Mouse (Mus musculus) testis, postnatal 10 days (tissue): Measurements from ENCODE around the gene Cog5.

Experiments
- DNase-seq: peaks from one replicate; pipeline ENCODE4 v3.0.0; 2021; ENCODE audit warnings: low spot score

The Cog5 gene

DNA sequence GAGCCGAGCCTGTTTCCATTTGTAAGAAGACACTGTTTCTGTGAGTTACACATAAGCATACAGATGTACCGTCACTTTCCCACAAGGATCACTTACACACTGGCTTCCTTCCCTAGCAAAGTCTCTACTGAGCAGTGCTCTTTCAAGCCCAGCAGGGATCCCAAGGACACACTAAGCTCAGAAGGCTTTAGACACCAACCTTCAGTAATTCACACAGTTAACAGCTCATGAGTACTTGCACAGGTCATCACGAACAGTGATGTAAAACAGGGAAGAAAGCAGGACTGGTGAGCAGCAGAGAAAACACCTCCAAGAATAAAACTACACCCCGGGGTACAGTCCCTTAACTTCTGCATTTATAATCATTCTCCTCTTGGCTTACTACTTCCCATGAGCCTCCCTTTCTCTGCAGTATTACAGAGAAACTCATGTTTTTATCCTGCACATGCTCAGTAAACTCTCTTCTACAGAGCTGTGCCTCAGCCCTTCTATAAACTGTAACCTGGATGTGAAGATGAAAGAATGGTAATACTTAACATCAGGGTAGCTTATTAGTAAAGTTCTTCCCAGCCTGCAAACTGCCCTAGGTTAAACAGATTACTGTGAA lies 283.8 kb downstream of the Cog5 start:
- DNase-seq: no peak

DNA sequence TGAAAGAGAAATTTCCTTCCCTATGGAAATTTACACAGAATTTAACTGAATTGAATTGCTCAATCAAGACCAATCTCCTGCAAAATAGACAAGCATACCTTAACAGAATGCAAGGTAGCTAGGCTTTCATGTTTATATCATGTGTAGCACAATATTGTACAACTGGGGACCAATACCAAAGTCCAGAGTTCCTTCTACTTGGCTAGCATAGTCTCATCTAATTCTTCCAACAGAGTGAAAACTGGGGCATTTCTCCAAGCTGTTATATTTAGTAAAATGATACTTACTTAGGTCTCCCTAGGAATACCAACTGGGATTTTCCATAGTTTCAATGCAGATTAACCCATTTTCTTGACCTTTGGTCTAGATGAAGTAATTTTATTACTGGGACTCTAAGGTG lies 284.4 kb downstream of the Cog5 start:
- DNase-seq: no peak

DNA sequence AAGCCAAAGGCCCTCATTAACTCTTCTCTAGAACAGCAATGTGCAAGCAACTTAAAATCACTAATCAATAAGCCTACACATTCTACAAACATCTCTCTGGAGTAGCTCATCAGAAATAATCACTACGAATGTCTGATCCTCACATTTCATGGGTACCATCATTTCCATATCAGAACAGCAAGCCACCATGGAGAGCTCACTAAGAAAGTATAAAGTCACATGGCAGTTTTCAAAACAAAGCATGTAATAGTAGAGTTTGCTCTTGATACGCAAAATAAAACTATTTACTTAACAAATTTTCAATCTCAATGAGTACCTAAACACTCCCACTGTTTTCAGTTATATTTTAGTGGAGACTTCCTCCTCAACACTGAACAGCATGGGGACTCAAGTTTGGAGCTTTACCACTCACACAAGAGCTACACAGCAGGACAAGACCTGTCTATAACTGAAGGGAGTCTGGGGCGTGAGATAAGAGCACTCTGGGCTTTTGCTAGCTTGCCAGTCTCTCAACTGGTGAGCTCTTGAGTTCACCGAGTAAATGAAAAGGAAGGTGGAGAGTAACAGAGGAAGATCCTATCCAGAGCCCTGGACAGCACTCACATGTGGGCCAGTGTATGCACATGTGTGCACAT lies 288.5 kb downstream of the Cog5 start:
- no peak for DNase-seq

DNA sequence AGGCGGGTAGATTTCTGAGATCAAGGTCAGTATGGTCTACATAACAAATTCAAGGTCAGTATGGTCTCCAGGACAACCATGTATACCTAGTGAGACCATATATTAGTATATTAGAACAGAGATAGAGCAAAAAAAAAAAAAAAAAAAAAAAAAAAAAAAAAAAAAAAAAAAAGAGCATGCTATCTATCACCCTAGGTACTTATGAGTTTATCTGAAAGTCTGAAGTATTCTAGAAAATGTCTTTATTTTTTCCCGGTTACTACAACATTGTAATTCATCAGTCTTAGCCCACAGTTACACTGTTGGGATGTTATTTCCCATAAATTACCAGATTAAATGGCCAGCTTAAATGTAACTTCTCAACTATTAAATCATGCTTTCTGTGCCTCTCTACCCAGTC lies 289.7 kb downstream of the Cog5 start:
- DNase-seq: no peak

DNA sequence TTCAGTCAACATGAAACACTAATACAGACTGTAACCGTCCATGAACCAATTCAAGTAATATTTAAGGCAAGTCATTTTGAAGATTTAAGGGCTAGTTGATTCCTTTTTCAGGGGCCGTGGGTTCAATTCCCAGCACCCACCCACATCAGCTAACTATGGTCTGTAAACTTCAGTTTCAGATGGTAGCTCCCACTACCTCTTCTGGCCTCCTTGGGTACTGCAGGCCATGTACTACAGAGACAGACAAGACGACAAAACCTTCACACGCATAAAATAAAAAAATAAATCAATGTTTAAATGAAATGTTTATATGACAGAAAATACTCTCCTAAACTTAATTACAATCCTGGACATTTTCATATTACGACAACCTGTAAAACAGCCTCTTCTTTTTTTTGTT lies 292.8 kb downstream of the Cog5 start:
- no peak for DNase-seq

DNA sequence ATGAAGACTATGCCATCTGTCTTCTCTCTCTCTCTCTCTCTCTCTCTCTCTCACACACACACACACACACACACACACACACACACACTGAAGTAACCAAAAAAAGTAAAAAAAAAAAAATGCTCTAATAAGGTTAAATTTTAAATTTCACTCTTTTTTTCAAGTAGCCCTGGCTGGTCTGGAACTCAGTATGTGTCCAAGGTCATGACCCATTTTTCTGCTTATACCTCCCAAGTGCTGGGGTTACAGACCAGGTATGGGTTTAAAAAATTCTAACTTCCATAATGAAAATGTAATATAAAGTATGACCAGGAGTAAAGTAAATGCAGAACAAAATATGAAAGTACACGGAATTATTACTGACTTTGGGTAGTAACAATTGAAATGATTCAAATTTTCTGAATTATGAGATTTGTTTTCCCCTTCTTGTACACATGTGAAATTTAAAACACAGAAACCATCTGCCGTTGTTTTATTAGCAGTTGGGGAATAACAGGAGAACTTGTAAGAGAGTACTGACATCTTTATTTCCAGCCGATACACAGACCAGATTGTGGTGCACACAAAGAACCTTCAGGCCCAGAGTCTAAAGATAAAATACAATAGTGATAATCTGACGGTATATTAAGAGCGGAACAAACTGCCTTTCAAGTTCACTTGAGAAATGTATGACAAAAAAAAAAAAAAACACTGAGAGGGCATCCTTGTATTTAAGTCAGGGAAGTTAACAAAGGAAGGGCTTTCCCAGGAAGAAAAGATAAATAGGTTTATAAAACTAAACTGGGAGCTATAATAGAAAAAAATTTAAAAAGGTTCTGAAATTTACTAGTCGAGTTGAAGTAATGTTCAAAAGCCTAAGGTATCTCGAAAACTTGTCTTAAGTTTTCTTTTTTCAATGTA lies 293.7 kb downstream of the Cog5 start:
- no peak for DNase-seq

DNA sequence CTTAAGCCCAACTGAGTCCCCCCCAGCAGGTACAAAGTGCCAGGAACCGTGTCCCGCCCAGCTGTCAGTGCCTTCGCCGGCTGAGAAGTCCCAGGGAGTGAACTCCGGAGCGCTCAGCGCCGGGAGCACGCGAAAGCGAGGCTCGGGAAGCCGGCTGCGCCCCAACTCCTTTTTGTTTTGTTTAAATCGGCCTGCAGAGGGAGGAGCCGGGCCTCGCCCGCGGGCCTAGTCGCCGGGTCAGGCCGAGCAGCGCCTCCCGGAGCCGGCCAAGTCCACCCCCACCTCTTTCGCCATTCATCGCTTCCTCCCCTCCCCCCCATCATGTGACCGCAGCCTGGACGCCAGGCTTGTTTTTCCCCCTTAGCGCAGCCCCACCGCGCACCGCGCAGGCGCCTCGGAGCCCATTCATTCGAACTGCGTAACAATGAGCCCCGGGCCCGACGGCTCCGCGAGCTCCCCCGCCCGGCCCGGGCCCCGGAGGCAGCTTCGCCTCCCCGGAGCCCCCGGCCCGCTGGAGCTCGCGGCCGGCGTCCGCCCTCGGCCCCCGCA lies 294.6 kb downstream of the Cog5 start:
- DNase-seq: peak; percentile 96

DNA sequence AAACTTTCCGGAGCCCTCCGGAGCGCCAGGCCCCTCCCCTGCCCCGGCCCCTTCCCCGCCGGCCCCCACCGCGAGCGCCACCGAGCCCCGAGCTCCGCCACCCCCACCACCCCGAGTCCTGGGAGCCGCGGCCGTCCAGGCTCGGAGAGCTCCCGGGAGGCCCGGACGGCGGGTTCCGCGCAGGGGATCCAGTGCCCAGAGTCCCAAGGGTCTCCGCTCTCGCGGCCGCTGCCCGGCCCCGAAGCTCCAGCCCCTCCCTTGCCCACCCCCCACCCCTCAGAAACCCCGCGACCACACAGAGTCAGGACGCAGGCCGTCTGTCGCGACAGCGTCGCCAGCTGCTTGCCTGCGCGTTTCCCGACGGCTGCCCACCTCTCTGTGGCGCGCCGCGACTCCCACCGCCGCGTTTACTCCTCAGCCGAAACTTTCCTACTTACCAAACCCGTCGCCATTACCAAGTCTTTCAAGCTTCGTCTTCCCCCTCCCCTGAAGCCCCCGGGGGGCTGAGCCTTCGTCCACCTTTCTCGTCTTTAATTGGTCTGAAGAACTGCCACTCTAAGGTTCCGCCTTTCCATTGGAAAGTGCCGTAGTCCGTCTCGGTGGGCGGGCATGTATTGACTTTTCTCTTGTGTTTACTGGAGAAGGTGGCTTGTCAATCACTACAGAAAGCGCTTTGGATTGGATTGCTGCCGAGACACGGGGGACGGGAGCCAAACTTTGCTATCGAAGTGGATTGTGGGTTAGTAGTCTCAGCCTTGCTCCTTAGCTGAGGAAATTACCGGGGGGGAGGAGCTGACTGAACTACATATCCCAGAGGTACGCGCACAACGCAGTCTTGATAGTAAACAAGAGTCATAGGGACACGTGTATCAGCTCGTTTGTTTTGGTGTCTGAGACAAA lies 295.3 kb downstream of the Cog5 start, which contains the start of gene Hbp1:
Gene Hbp1 (minus strand): TSS at position 777 of the 900 bp plus-strand sequence.
- peak; percentile 98 for DNase-seq

DNA sequence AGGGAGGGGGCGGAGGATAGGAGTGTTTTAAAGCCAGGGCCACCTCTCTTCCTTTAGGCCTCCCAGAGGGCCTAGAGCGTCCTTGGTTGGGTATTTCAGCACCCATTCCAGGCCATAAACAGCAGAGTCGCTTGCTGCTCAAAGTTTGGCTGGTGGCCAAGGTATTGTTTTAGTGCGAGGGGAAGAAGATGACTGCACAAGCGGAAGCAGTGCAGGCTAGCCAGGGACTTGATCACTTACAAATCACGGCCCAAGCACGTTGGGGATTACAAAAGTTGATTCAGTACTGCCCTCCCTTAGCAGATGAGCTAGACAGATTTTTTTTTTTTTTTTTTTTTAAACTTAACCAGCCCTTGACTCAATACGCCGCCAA lies 296.0 kb downstream of the Cog5 start:
- DNase-seq: peak; percentile 86

DNA sequence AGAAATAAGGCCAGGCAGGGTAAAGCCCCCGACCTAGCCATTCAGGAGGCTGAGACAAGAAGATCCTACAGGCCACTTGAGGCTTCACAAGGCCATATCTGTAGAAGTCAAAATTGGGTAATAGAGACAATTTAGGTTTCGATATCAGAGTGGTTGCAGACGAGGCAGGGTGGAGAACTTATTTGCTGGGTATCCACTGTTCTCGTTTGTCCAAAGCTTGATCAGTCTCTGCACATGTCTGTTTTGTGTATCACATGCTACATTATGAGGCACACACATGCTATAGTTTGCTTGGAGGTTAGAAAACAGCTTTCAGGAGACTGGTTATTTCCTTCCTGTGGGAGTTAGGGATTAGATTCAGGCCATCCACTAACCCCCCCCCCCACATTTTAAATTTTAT lies 301.2 kb downstream of the Cog5 start:
- no peak for DNase-seq

DNA sequence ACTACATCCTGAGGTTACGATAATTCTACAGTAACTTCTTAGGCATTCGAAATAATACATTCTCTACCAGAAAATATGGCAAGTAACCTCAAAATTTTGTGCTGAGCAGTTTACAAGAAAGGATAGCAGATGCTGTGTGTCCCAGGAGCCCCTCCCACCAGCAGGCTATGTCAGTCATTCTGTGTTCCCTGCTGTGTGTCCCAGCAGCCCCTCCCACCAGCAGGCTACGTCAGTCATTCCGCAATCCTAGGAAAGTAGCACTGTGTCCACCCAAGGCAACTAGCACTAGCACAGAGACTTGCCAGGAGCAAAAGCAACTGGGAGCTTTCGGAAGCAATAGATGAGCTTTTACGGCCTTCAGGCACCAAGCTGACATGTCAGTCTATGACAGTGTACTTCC lies 309.4 kb downstream of the Cog5 start:
- no peak for DNase-seq

DNA sequence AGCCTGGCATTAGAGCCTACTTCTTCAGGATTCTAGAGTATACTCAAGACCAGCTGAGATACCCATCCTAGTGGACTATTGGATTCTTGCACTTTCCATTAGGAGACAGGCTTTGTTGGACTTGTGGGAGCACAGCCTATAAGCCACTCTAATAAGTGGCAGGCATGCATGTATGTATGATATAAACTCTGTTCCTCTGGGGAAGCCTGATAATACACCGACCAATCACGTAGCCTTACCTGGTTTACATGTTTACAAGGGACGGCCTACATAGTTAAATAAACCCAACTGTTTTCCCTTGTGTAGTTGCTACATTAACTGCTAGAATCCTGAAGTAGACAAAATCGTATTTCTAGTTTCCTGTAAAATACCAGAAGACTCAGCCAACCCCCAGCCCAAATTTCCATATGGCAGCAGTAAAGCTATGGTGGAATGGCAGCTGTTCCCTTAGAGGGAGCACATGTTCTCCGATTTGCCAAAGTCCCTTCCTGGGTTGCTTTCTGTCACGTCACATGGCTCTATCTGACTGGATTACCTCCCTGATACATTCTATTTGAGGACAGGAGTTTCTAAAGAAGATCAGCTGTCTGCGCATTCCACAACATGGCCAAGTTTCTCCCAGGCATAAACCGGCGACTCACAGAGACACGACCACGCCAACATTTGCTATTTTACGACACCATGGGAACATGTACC lies 311.0 kb downstream of the Cog5 start:
- DNase-seq: no peak

DNA sequence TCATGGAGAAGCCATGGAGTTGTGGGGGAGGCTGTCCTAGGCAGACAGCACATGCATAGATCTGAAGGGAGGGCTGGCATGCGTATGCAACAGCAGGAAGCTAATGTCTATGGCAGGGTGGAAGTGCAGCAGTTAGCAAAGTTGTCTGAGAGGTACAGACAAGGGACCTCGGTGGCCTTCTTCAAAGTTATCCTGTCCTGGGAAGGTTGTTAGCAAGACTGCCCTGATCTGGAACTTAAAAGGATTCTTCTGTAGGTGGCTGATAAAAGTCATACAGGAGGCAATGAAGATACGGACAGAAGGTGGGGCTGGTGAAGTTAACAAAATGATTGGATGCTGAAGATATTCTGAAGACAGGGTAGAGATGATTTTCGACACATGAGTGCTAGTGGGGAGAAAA lies 311.7 kb downstream of the Cog5 start:
- DNase-seq: no peak

DNA sequence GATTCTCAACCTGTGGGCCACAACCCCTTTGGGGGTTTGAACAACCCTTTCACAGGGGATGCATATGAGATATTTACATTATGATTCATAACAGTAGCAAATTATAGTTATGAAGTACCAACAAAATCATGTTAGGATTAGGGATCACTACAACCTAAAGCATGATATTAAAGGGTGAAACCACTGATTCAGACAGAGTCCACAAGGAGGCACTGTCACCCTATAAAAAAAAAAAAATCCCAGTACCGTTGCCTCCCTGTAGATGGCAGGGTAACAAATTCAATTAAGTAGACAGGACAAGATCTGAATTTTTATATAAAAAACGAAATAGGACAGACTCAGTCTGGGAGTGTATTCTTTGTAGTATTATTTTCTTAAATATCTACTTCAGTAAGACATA lies 312.9 kb downstream of the Cog5 start:
- no peak for DNase-seq

DNA sequence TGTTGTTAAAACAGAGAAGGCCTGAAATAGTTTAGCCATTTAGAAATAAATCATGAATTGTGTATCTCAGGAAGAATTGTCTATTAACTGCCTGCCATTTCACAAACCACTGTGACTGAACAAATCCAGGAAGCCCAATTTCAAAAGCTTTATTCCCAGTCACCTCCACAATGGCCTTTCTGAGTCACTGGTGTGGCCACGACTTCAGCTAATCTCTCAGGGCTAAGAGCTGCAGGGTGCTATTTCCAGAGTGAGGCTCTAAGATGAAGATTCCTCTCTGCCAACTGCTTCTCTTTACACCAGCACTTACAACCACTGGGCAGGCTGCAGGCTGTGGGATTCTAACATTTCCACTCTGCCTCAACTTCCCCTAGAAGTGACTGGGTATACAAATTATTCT lies 314.4 kb downstream of the Cog5 start:
- no peak for DNase-seq

DNA sequence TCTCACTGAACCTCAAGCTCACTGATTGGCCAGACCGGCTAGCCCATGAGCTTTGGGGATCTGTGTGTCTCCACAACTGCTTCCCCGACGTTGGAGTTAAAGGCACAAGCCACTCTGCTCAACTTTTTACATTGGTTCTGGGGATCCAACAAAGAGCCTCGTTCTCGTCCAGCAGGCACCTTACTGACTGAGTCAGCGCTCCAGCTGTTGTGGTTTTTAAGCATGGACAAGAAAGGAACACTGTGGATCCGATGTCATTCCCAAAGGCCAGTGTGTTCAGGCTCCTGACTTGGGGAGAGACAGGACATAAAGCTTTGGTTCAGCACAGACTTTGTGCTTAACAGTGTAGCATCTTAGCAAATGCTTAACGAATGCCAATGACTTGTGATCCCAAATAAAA lies 316.9 kb downstream of the Cog5 start:
- DNase-seq: no peak

DNA sequence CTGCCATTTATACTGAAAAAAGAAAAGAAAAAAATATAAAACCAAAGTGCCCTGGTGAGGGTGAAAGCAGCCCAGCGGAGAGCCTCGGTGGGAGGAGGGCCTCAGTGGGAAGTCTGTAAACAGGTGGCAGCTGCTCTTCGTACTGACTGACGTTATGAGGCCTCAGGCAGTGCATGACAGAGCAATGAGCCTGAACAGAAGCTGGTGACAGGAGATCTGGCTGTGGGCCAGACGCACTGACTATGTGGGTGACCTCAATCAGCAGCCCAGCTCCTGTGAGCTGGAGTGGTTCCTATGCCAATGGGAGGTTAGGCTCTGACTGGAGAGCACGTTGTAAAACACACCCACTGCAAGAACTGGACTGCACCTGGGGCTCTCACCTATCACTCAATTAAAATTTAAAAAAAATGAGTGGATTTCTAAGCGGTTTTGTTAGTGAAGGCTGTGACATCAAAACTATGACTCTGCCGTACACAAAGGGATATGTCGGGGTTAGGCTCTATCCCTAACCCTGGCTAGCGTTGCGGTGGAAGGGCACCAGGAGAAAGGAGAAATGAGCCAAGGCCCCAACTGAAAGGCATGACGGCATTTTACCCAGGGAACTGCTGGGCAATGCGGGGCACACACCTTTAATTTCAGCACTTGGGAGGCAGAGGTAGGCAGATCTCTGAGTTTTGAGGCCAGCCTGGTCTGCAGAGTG lies 319.0 kb downstream of the Cog5 start:
- DNase-seq: peak; percentile 55

DNA sequence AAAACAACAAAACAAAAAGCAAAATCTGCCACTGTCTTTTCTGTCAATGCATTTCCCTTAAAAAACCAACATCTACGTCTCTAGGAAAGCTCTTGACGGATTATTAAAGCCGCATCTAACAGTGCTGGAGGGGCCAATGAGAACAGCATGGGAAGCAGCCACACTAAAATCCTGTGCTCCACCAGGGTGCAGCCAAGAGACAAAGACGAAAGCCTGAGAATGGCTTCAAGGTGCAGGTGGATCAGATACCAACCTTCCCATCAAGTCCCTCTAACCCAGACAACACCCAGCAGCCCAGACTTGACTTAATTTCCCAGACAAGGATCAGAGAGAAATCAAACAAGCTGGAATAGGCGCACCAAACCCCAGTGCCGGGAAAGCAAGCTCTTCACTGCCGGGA lies 321.9 kb downstream of the Cog5 start:
- peak; percentile 55 for DNase-seq

DNA sequence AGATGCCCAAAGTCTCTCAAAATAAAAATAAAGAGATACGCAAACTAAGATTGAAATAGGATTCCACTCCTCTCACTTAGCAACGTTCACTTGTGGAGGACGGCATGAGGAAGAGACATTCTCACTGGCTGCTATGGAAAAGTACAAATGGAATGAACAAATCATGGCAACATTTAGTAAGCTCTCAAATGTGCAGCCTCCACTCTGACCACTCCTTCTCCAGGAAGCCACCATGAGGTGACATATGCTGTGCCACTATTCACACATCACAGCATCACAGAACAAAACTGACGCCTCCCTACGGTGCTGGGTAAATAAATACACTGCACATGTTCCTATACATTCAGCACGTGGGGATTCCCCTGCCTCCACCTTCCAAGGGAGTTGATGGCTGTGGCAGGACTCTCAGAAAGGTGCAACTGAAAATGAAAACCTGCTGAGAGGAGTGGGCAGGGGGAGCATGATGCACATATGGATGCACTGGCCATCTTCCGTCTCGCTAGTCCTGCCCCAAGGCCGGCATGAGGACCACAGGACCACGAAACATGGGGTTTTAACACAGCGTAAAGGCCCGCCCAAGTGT lies 323.0 kb downstream of the Cog5 start:
- no peak for DNase-seq

DNA sequence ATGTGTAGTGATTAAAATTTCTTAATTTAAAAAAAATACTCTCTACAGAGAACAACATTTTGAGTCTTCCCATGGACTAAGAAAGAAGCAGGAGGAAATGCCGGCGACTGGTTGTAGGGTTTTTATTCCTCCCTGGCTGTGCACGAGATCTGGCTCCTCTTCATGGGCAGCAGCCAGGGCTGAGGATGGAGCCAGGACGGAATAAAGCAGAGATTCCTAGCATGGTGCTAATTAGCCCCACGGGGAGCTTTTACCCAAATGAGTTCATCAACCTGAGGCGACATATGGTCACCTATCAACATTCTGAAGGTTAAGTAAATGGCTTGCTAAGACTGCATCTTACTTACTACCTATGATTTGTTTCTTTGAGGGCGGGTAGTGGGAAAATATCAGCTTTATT lies 328.6 kb downstream of the Cog5 start:
- no peak for DNase-seq
